Mouse (Mus musculus) liver, embryonic 13.5 days (tissue): ENCODE measurements around the gene Macrod1. TPM values are rescaled to one million over a fixed set of nuclear protein-coding genes. Genes with fewer than 3 reads are reported as not detected.

Source experiments
- ATAC-seq: fragments of 200-750 bp; cut with Nextera tagmentation; 2 replicates; pipeline ENCODE4 v1.8.0; 2017; ENCODE audit warnings: low read depth, mild to moderate bottlenecking, moderate number of reproducible peaks, moderate library complexity
- DNase-seq: peaks from one replicate; pipeline ENCODE4 v3.0.0; 2022
- H3K27ac ChIP-seq: fragments of 300-500 bp; sonication (generic); 2 replicates; pipeline ENCODE4 v1.5.1; 2015; ENCODE audit warnings: moderate library complexity, mild to moderate bottlenecking, inconsistent platforms
- H3K27me3 ChIP-seq: fragments of 300-500 bp; sonication (generic); 2 replicates; pipeline ENCODE4 v1.6.1; 2015; ENCODE audit warnings: mild to moderate bottlenecking, inconsistent platforms
- H3K36me3 ChIP-seq: fragments of 300-500 bp; sonication (generic); 2 replicates; pipeline ENCODE4 v1.6.1; 2015; ENCODE audit warnings: mild to moderate bottlenecking, inconsistent platforms
- H3K4me1 ChIP-seq: fragments of 300-500 bp; sonication (generic); replicated peaks from 2 replicates; pipeline ENCODE4 v1.6.1; 2015; ENCODE audit warnings: inconsistent platforms
- H3K4me2 ChIP-seq: fragments of 300-500 bp; sonication (generic); 2 replicates; pipeline ENCODE4 v1.6.1; 2015; ENCODE audit warnings: inconsistent platforms, mild to moderate bottlenecking, moderate library complexity
- H3K4me3 ChIP-seq: fragments of 300-500 bp; sonication (generic); replicated peaks from 2 replicates; pipeline ENCODE4 v1.5.1; 2015; ENCODE audit warnings: mild to moderate bottlenecking, inconsistent platforms
- H3K9ac ChIP-seq: fragments of 300-500 bp; sonication (generic); 2 replicates; pipeline ENCODE4 v1.6.1; 2015; ENCODE audit warnings: mild to moderate bottlenecking, inconsistent platforms
- H3K9me3 ChIP-seq: fragments of 300-500 bp; sonication (generic); replicated peaks from 2 replicates; pipeline ENCODE4 v1.6.1; 2016; ENCODE audit warnings: inconsistent platforms
- WGBS: fragments of 180-500 bp; shearing (Covaris S2); methylation state at CpG from one replicate; pipeline ENCODE4 v1.1.7; 2015; ENCODE audit not compliant: insufficient replicate concordance; 5-methylcytosine and 5-hydroxymethylcytosine counted together
- polyA plus RNA-seq: library from polyadenylated mRNA; unstranded; fragments of >200 nt; fragmentation: Nextera tagmentation; extraction: Ambion mirVana; gene quantifications from 2 replicates; pipeline ENCODE4 v1.2.1, GENCODE M21; 2015

The Macrod1 gene
- polyA plus RNA-seq, 1 experiment from 2014 or later = 3.0 TPM

- peaks cover 27% of the 10 kb centered on the region for H3K4me1 ChIP-seq
- no peak overlapping the region for H3K27ac ChIP-seq
- no peak overlapping the region for H3K4me2 ChIP-seq
- H3K9ac ChIP-seq = no peak overlapping the region
- DNase-seq (no peak), ATAC-seq (no peak)
- 54% methylated on average over 2 of the region's 2 CpGs for WGBS
- H3K9me3 ChIP-seq = no peaks in the 10 kb centered on the region
- H3K27me3 ChIP-seq = peaks cover 3% of the 10 kb centered on the region; the same call in 1 of the 2 replicates
- H3K4me3 ChIP-seq = no peak overlapping the region
- no peaks in the 10 kb centered on the region for H3K36me3 ChIP-seq
Measured at GRCm38 (mm10) chr19:7106566-7106965, 50.0 kb downstream of the Macrod1 start.

GRCm38 (mm10) chr19:7107174-7107573, 50.6 kb downstream of the Macrod1 start:
- no peak overlapping the region for H3K4me3 ChIP-seq
- no peaks in the 10 kb centered on the region for H3K9me3 ChIP-seq
- peaks cover 3% of the 10 kb centered on the region; the same call in 1 of the 2 replicates for H3K27me3 ChIP-seq
- H3K4me2 ChIP-seq = no peak overlapping the region
- no peaks in the 10 kb centered on the region for H3K36me3 ChIP-seq
- DNase-seq = no peak
- ATAC-seq = no peak
- no peak overlapping the region for H3K9ac ChIP-seq
- H3K4me1 ChIP-seq = peaks cover 27% of the 10 kb centered on the region
- H3K27ac ChIP-seq = no peak overlapping the region
- 72% methylated on average over 4 of the region's 4 CpGs for WGBS

- no peak overlapping the region for H3K4me2 ChIP-seq
- peaks cover 3% of the 10 kb centered on the region; the same call in 1 of the 2 replicates for H3K27me3 ChIP-seq
- no peaks in the 10 kb centered on the region for H3K36me3 ChIP-seq
- ATAC-seq (no peak), DNase-seq (no peak)
- 48% methylated on average over 6 of the region's 6 CpGs for WGBS
- no peak overlapping the region for H3K27ac ChIP-seq
- H3K9me3 ChIP-seq = no peaks in the 10 kb centered on the region
- H3K9ac ChIP-seq = no peak overlapping the region
- H3K4me1 ChIP-seq = peaks cover 26% of the 10 kb centered on the region
- H3K4me3 ChIP-seq = no peak overlapping the region
Measured at GRCm38 (mm10) chr19:7108114-7108905, 51.7 kb downstream of the Macrod1 start.

GRCm38 (mm10) chr19:7110097-7110496, 53.5 kb downstream of the Macrod1 start:
- peaks cover 3% of the 10 kb centered on the region; the same call in 1 of the 2 replicates for H3K27me3 ChIP-seq
- no peak overlapping the region for H3K4me3 ChIP-seq
- 28% methylated on average over 5 of the region's 5 CpGs for WGBS
- H3K27ac ChIP-seq = no peak overlapping the region
- DNase-seq = no peak
- H3K9me3 ChIP-seq = no peaks in the 10 kb centered on the region
- no peak overlapping the region for H3K9ac ChIP-seq
- no peaks in the 10 kb centered on the region for H3K36me3 ChIP-seq
- no peak overlapping the region for H3K4me2 ChIP-seq
- no peak for ATAC-seq
- peaks cover 30% of the 10 kb centered on the region for H3K4me1 ChIP-seq

- Histone ChIP-seq H3K4me2 (no peak overlapping the region), H3K36me3 (no peaks in the 10 kb centered on the region), H3K27ac (no peak overlapping the region), H3K9me3 (no peaks in the 10 kb centered on the region), H3K4me3 (no peak overlapping the region), H3K4me1 (peaks cover 38% of the 10 kb centered on the region), H3K27me3 (peaks cover 3% of the 10 kb centered on the region; the same call in 1 of the 2 replicates), H3K9ac (no peak overlapping the region)
- no peak for DNase-seq
- WGBS = 65% methylated on average over 6 of the region's 6 CpGs
- no peak for ATAC-seq
Measured at GRCm38 (mm10) chr19:7110875-7111274, 54.3 kb downstream of the Macrod1 start.

GRCm38 (mm10) chr19:7111309-7111708, 54.7 kb downstream of the Macrod1 start:
- H3K4me3 ChIP-seq = no peak overlapping the region
- peaks cover 42% of the 10 kb centered on the region for H3K4me1 ChIP-seq
- H3K9ac ChIP-seq = no peak overlapping the region
- H3K27me3 ChIP-seq = peaks cover 3% of the 10 kb centered on the region; the same call in 1 of the 2 replicates
- H3K9me3 ChIP-seq = no peaks in the 10 kb centered on the region
- no peak overlapping the region for H3K27ac ChIP-seq
- no peak overlapping the region for H3K4me2 ChIP-seq
- DNase-seq (no peak), ATAC-seq (no peak)
- H3K36me3 ChIP-seq = no peaks in the 10 kb centered on the region
- 71% methylated on average over 6 of the region's 6 CpGs for WGBS

- Histone ChIP-seq H3K4me1 (peaks cover 46% of the 10 kb centered on the region), H3K4me3 (no peak overlapping the region)
- WGBS = 82% methylated on average over 4 of the region's 4 CpGs
Measured at GRCm38 (mm10) chr19:7111710-7112109, 55.1 kb downstream of the Macrod1 start.

GRCm38 (mm10) chr19:7112628-7113027, 56.0 kb downstream of the Macrod1 start:
- H3K9ac ChIP-seq = no peak overlapping the region
- H3K4me2 ChIP-seq = no peak overlapping the region
- no peak overlapping the region for H3K4me3 ChIP-seq
- WGBS = 58% methylated on average over 3 of the region's 3 CpGs
- H3K27ac ChIP-seq = 0 out of 2 replicates have a peak overlapping the region, but pooled peaks have one; percentile 39
- no peak for DNase-seq
- peaks cover 3% of the 10 kb centered on the region; the same call in 1 of the 2 replicates for H3K27me3 ChIP-seq
- ATAC-seq = no peak
- H3K9me3 ChIP-seq = no peaks in the 10 kb centered on the region
- H3K36me3 ChIP-seq = no peaks in the 10 kb centered on the region
- peaks cover 55% of the 10 kb centered on the region for H3K4me1 ChIP-seq

More at GRCm38 (mm10) chr19:7111710-7112109, 55.1 kb downstream of the Macrod1 start:
- no peak for ATAC-seq
- no peak for DNase-seq
- Histone ChIP-seq H3K27ac (no peak overlapping the region), H3K4me2 (no peak overlapping the region), H3K9ac (no peak overlapping the region), H3K36me3 (no peaks in the 10 kb centered on the region), H3K27me3 (peaks cover 3% of the 10 kb centered on the region; the same call in 1 of the 2 replicates), H3K9me3 (no peaks in the 10 kb centered on the region)

- Histone ChIP-seq H3K27ac (0 out of 2 replicates have a peak overlapping the region, but pooled peaks have one; percentile 39), H3K9me3 (no peaks in the 10 kb centered on the region), H3K27me3 (peaks cover 3% of the 10 kb centered on the region; the same call in 1 of the 2 replicates), H3K4me2 (no peak overlapping the region), H3K36me3 (no peaks in the 10 kb centered on the region), H3K9ac (no peak overlapping the region), H3K4me1 (peaks cover 65% of the 10 kb centered on the region), H3K4me3 (no peak overlapping the region)
- ATAC-seq (no peak), DNase-seq (no peak)
- WGBS = 72% methylated on average over 13 of the region's 14 CpGs
Measured at GRCm38 (mm10) chr19:7113574-7113973, 57.0 kb downstream of the Macrod1 start.

GRCm38 (mm10) chr19:7116038-7116731, 59.6 kb downstream of the Macrod1 start:
- peak overlapping the region; percentile 86 for H3K27ac ChIP-seq
- H3K27me3 ChIP-seq = no peaks in the 10 kb centered on the region
- H3K9me3 ChIP-seq = no peaks in the 10 kb centered on the region
- WGBS = 53% methylated on average over 4 of the region's 4 CpGs
- H3K4me2 ChIP-seq = peak overlapping the region; percentile 60
- H3K4me3 ChIP-seq = 0 out of 2 replicates have a peak overlapping the region, but pooled peaks have one; percentile 2
- no peaks in the 10 kb centered on the region for H3K36me3 ChIP-seq
- ATAC-seq (no peak), DNase-seq (no peak)
- peak overlapping the region; percentile 67 for H3K9ac ChIP-seq
- H3K4me1 ChIP-seq = peaks cover 83% of the 10 kb centered on the region

- Histone ChIP-seq H3K4me1 (peaks cover 90% of the 10 kb centered on the region), H3K9me3 (no peaks in the 10 kb centered on the region), H3K27me3 (0 out of 2 replicates have a peak, but pooled peaks cover 5% of the 10 kb centered on the region), H3K9ac (peak overlapping the region; percentile 67), H3K27ac (peak overlapping the region; percentile 86), H3K4me3 (peak overlapping the region; percentile 2; the same call in 1 of the 2 replicates), H3K4me2 (peak overlapping the region; percentile 60), H3K36me3 (no peaks in the 10 kb centered on the region)
- WGBS = 11% methylated on average over 4 of the region's 4 CpGs
- ATAC-seq (peak; percentile 84), DNase-seq (peak; percentile 61)
Measured at GRCm38 (mm10) chr19:7117141-7117540, 60.5 kb downstream of the Macrod1 start.
